Mouse (Mus musculus): ENCODE measurements around the gene Gca. TPM values are rescaled to one million over a fixed set of nuclear protein-coding genes. Genes with fewer than 3 reads are reported as not detected.

The Gca gene
- polyA plus RNA-seq, 1 experiment from 2014 or later: 0.61 TPM

GRCm38 (mm10) chr2:62643405-62644305, 20.4 kb upstream of the Gca start:
- 49% methylated on average over 21 of the region's 21 CpGs for WGBS
- Histone ChIP-seq H3K9me3 (ENCODE audit: control insufficient read depth, low read length) (no peaks in the 10 kb centered on the region), H3K9ac (ENCODE audit: low read length) (no peak overlapping the region), H3K27ac (replicated peaks; ENCODE audit: low read depth, low read length) (no peak overlapping the region), H3K27me3 (ENCODE audit: control insufficient read depth, insufficient read depth, low read length) (no peaks in the 10 kb centered on the region), H3K4me3 (ENCODE audit: low read depth, low read length) (no peak overlapping the region), H3K4me2 (ENCODE audit: low read depth, severe bottlenecking) (no peak overlapping the region), H3K4me1 (ENCODE audit: control insufficient read depth, insufficient read depth, low read length) (no peaks in the 10 kb centered on the region), H3K36me3 (ENCODE audit: control insufficient read depth, insufficient read depth, low read length) (no peaks in the 10 kb centered on the region)
- ATAC-seq (ENCODE audit: insufficient number of reproducible peaks, low FRiP score, low TSS enrichment, low read depth) (no peak), DNase-seq (ENCODE audit: low spot score) (peak; percentile 50)

GRCm38 (mm10) chr2:62644891-62645290, 19.2 kb upstream of the Gca start:
- Histone ChIP-seq H3K4me2 (ENCODE audit: low read depth, severe bottlenecking) (no peak overlapping the region), H3K9ac (ENCODE audit: low read length) (no peak overlapping the region), H3K27ac (replicated peaks; ENCODE audit: low read depth, low read length) (no peak overlapping the region), H3K27me3 (ENCODE audit: control insufficient read depth, insufficient read depth, low read length) (no peaks in the 10 kb centered on the region), H3K4me1 (ENCODE audit: control insufficient read depth, insufficient read depth, low read length) (no peaks in the 10 kb centered on the region), H3K4me3 (ENCODE audit: low read depth, low read length) (no peak overlapping the region), H3K9me3 (ENCODE audit: control insufficient read depth, low read length) (no peaks in the 10 kb centered on the region), H3K36me3 (ENCODE audit: control insufficient read depth, insufficient read depth, low read length) (no peaks in the 10 kb centered on the region)
- ATAC-seq (ENCODE audit: insufficient number of reproducible peaks, low FRiP score, low TSS enrichment, low read depth) (no peak), DNase-seq (ENCODE audit: low spot score) (no peak)
- WGBS: 78% methylated on average over 5 of the region's 5 CpGs

GRCm38 (mm10) chr2:62645475-62645874, 18.6 kb upstream of the Gca start:
- ATAC-seq (ENCODE audit: insufficient number of reproducible peaks, low FRiP score, low TSS enrichment, low read depth): no peak
- WGBS: 35% methylated on average over 12 of the region's 12 CpGs
- Histone ChIP-seq H3K4me2 (ENCODE audit: low read depth, severe bottlenecking) (peak overlapping the region; percentile 63), H3K36me3 (ENCODE audit: control insufficient read depth, insufficient read depth, low read length) (no peaks in the 10 kb centered on the region), H3K9ac (ENCODE audit: low read length) (no peak overlapping the region), H3K4me3 (ENCODE audit: low read depth, low read length) (peak overlapping the region; percentile 33), H3K27me3 (ENCODE audit: control insufficient read depth, insufficient read depth, low read length) (no peaks in the 10 kb centered on the region), H3K4me1 (ENCODE audit: control insufficient read depth, insufficient read depth, low read length) (no peaks in the 10 kb centered on the region), H3K27ac (replicated peaks; ENCODE audit: low read depth, low read length) (no peak overlapping the region), H3K9me3 (ENCODE audit: control insufficient read depth, low read length) (no peaks in the 10 kb centered on the region)
- peak; percentile 26 for DNase-seq (ENCODE audit: low spot score)

- no peaks in the 10 kb centered on the region for H3K36me3 ChIP-seq (ENCODE audit: control insufficient read depth, insufficient read depth, low read length)
- H3K9ac ChIP-seq (ENCODE audit: low read length): peak within 1 kb of the TSS; percentile 53
- H3K4me2 ChIP-seq (ENCODE audit: low read depth, severe bottlenecking): peak within 1 kb of the TSS; percentile 63
- H3K4me3 ChIP-seq (ENCODE audit: low read depth, low read length): peak within 1 kb of the TSS; percentile 33
- H3K27ac ChIP-seq (replicated peaks; ENCODE audit: low read depth, low read length): no peak within 1 kb of the TSS
- H3K27me3 ChIP-seq (ENCODE audit: control insufficient read depth, insufficient read depth, low read length): no peaks in the 10 kb centered on the region
- ATAC-seq (ENCODE audit: insufficient number of reproducible peaks, low FRiP score, low TSS enrichment, low read depth): 0 out of 2 replicates have a peak, but pooled peaks have one; percentile 63
- no peaks in the 10 kb centered on the region for H3K9me3 ChIP-seq (ENCODE audit: control insufficient read depth, low read length)
- H3K4me1 ChIP-seq (ENCODE audit: control insufficient read depth, insufficient read depth, low read length): no peaks in the 10 kb centered on the region
- WGBS: under 1% methylated on average over 30 of the region's 30 CpGs
- peak; percentile 75 for DNase-seq (ENCODE audit: low spot score)
These were observed 18.0 kb upstream of the Gca start, which contains the start of gene Ifih1 for GRCm38 (mm10) chr2:62646014-62646645. Ifih1 (minus strand) TSS chr2:62646255.

- WGBS: 19% methylated on average over 6 of the region's 6 CpGs
- Histone ChIP-seq H3K4me1 (ENCODE audit: control insufficient read depth, insufficient read depth, low read length) (no peaks in the 10 kb centered on the region), H3K9me3 (ENCODE audit: control insufficient read depth, low read length) (no peaks in the 10 kb centered on the region), H3K4me2 (ENCODE audit: low read depth, severe bottlenecking) (peak overlapping the region; percentile 63), H3K27ac (replicated peaks; ENCODE audit: low read depth, low read length) (no peak overlapping the region), H3K27me3 (ENCODE audit: control insufficient read depth, insufficient read depth, low read length) (no peaks in the 10 kb centered on the region), H3K4me3 (ENCODE audit: low read depth, low read length) (no peak overlapping the region), H3K36me3 (ENCODE audit: control insufficient read depth, insufficient read depth, low read length) (no peaks in the 10 kb centered on the region), H3K9ac (ENCODE audit: low read length) (no peak overlapping the region)
- ATAC-seq (ENCODE audit: insufficient number of reproducible peaks, low FRiP score, low TSS enrichment, low read depth) (no peak), DNase-seq (ENCODE audit: low spot score) (no peak)
These were observed 17.3 kb upstream of the Gca start for GRCm38 (mm10) chr2:62646671-62647289.

GRCm38 (mm10) chr2:62651890-62652289, 12.2 kb upstream of the Gca start:
- Histone ChIP-seq H3K27me3 (ENCODE audit: control insufficient read depth, insufficient read depth, low read length) (no peaks in the 10 kb centered on the region), H3K4me3 (ENCODE audit: low read depth, low read length) (no peak overlapping the region), H3K36me3 (ENCODE audit: control insufficient read depth, insufficient read depth, low read length) (no peaks in the 10 kb centered on the region), H3K4me2 (ENCODE audit: low read depth, severe bottlenecking) (no peak overlapping the region), H3K9ac (ENCODE audit: low read length) (no peak overlapping the region), H3K27ac (replicated peaks; ENCODE audit: low read depth, low read length) (no peak overlapping the region), H3K9me3 (ENCODE audit: control insufficient read depth, low read length) (no peaks in the 10 kb centered on the region), H3K4me1 (ENCODE audit: control insufficient read depth, insufficient read depth, low read length) (no peaks in the 10 kb centered on the region)
- 63% methylated on average over 4 of the region's 4 CpGs for WGBS
- no peak for ATAC-seq (ENCODE audit: insufficient number of reproducible peaks, low FRiP score, low TSS enrichment, low read depth)
- DNase-seq (ENCODE audit: low spot score): no peak

- WGBS: 86% methylated on average over 4 of the region's 4 CpGs
- H3K4me2 ChIP-seq (ENCODE audit: low read depth, severe bottlenecking): no peak overlapping the region
- no peak overlapping the region for H3K9ac ChIP-seq (ENCODE audit: low read length)
- H3K9me3 ChIP-seq (ENCODE audit: control insufficient read depth, low read length): no peaks in the 10 kb centered on the region
- H3K27me3 ChIP-seq (ENCODE audit: control insufficient read depth, insufficient read depth, low read length): no peaks in the 10 kb centered on the region
- H3K4me3 ChIP-seq (ENCODE audit: low read depth, low read length): no peak overlapping the region
- no peaks in the 10 kb centered on the region for H3K4me1 ChIP-seq (ENCODE audit: control insufficient read depth, insufficient read depth, low read length)
- ATAC-seq (ENCODE audit: insufficient number of reproducible peaks, low FRiP score, low TSS enrichment, low read depth) (no peak), DNase-seq (ENCODE audit: low spot score) (no peak)
- no peaks in the 10 kb centered on the region for H3K36me3 ChIP-seq (ENCODE audit: control insufficient read depth, insufficient read depth, low read length)
- H3K27ac ChIP-seq (replicated peaks; ENCODE audit: low read depth, low read length): no peak overlapping the region
These were observed 11.6 kb upstream of the Gca start for GRCm38 (mm10) chr2:62652466-62652865.

- no peak for DNase-seq (ENCODE audit: low spot score)
These were observed 9.4 kb upstream of the Gca start for GRCm38 (mm10) chr2:62654519-62655338.

More at GRCm38 (mm10) chr2:62654519-62655338, 9.4 kb upstream of the Gca start:
- Histone ChIP-seq H3K27me3 (ENCODE audit: control insufficient read depth, insufficient read depth, low read length) (no peaks in the 10 kb centered on the region), H3K4me2 (ENCODE audit: low read depth, severe bottlenecking) (no peak overlapping the region), H3K4me3 (ENCODE audit: low read depth, low read length) (no peak overlapping the region), H3K36me3 (ENCODE audit: control insufficient read depth, insufficient read depth, low read length) (no peaks in the 10 kb centered on the region), H3K9me3 (ENCODE audit: control insufficient read depth, low read length) (no peaks in the 10 kb centered on the region), H3K4me1 (ENCODE audit: control insufficient read depth, insufficient read depth, low read length) (no peaks in the 10 kb centered on the region), H3K9ac (ENCODE audit: low read length) (no peak overlapping the region), H3K27ac (replicated peaks; ENCODE audit: low read depth, low read length) (no peak overlapping the region)
- 49% methylated on average over 7 of the region's 7 CpGs for WGBS
- no peak for ATAC-seq (ENCODE audit: insufficient number of reproducible peaks, low FRiP score, low TSS enrichment, low read depth)
